Mouse (Mus musculus) embryonic facial prominence, embryonic 15.5 days (tissue): ENCODE measurements around the gene Tmsb10. TPM values are rescaled to one million over a fixed set of nuclear protein-coding genes. Genes with fewer than 3 reads are reported as not detected.

ENCODE experiments used
- ATAC-seq: fragments of 200-750 bp; cut with Nextera tagmentation; 2 replicates; pipeline ENCODE4 v1.8.0; 2017; ENCODE audit warnings: low read depth, moderate TSS enrichment; ENCODE audit not compliant: insufficient number of reproducible peaks, low FRiP score, low TSS enrichment
- H3K27ac ChIP-seq: fragments of 300-500 bp; sonication (generic); replicated peaks from 2 replicates; pipeline ENCODE4 v1.5.1; 2015; ENCODE audit warnings: mild to moderate bottlenecking, inconsistent platforms
- H3K27me3 ChIP-seq: fragments of 300-500 bp; sonication (generic); 2 replicates; pipeline ENCODE4 v1.6.1; 2015; ENCODE audit warnings: inconsistent platforms
- H3K36me3 ChIP-seq: fragments of 300-500 bp; sonication (generic); 2 replicates; pipeline ENCODE4 v1.6.1; 2015; ENCODE audit warnings: mild to moderate bottlenecking, inconsistent platforms
- H3K4me1 ChIP-seq: fragments of 300-500 bp; sonication (generic); 2 replicates; pipeline ENCODE4 v1.6.1; 2015; ENCODE audit warnings: inconsistent platforms
- H3K4me2 ChIP-seq: fragments of 300-500 bp; sonication (generic); replicated peaks from 2 replicates; pipeline ENCODE4 v1.6.1; 2015; ENCODE audit warnings: mild to moderate bottlenecking, inconsistent platforms
- H3K4me3 ChIP-seq: fragments of 300-500 bp; sonication (generic); replicated peaks from 2 replicates; pipeline ENCODE4 v1.5.1; 2015; ENCODE audit warnings: mild to moderate bottlenecking, inconsistent platforms
- H3K9ac ChIP-seq: fragments of 300-500 bp; sonication (generic); 2 replicates; pipeline ENCODE4 v1.6.1; 2015; ENCODE audit warnings: inconsistent platforms
- H3K9me3 ChIP-seq: fragments of 300-500 bp; sonication (generic); replicated peaks from 2 replicates; pipeline ENCODE4 v1.6.1; 2016; ENCODE audit warnings: inconsistent platforms
- WGBS: fragments of 180-500 bp; shearing (Covaris S2); methylation state at CpG from one replicate; pipeline ENCODE4 v1.1.7; 2015; 5-methylcytosine and 5-hydroxymethylcytosine counted together
- polyA plus RNA-seq: library from polyadenylated mRNA; unstranded; fragments of >200 nt; fragmentation: Nextera tagmentation; extraction: Ambion mirVana; gene quantifications from 2 replicates; pipeline ENCODE4 v1.2.1, GENCODE M21; 2015

The Tmsb10 gene
- polyA plus RNA-seq, 1 experiment from 2014 or later, result 1,735 TPM

DNA sequence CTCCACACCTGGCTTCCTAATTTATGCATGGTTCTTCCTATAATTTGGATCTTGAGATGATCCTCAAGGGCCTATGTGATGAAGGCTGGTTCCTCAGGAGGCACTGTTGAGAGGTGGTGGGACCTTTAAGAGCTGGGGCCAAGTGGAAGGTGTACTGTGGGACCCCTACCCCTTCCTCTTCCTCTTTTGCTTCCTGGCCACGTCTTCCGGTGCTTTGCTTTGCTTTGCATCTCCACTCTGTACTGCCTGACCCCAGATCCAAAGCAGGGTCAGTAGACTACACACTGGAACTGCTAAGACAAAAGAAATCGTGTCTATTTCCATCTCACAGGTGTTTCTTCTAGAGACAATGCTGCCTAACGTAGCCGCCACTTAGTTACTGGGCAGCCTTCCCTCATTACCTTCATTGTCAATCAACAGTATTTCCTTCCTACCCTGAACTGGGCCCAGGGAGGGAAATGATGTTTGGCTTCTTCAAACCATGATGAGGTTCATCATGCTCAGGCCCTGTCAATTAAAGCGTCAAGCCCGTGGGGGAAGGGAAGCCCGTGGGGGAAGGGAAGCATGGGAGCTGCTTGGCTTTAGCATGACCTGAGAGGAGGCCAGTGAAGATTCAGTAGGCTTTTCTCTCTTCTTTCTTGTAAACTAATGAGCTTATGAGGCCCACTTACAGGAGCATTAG is 2.9 kb downstream of the Tmsb10 start:
- ATAC-seq, result no peak
- peaks cover 30% of the 10 kb centered on the region for H3K4me1 ChIP-seq
- WGBS, result 46% methylated on average over 8 of the region's 8 CpGs
- H3K4me2 ChIP-seq, result peak overlapping the region; percentile 72
- no peaks in the 10 kb centered on the region for H3K36me3 ChIP-seq
- no peaks in the 10 kb centered on the region for H3K9me3 ChIP-seq
- peak overlapping the region; percentile 28; the same call in 1 of the 2 replicates for H3K27ac ChIP-seq
- H3K9ac ChIP-seq, result no peak overlapping the region
- 0 out of 2 replicates have a peak overlapping the region, but pooled peaks have one; percentile 93 for H3K4me3 ChIP-seq
- H3K27me3 ChIP-seq, result no peaks in the 10 kb centered on the region

DNA sequence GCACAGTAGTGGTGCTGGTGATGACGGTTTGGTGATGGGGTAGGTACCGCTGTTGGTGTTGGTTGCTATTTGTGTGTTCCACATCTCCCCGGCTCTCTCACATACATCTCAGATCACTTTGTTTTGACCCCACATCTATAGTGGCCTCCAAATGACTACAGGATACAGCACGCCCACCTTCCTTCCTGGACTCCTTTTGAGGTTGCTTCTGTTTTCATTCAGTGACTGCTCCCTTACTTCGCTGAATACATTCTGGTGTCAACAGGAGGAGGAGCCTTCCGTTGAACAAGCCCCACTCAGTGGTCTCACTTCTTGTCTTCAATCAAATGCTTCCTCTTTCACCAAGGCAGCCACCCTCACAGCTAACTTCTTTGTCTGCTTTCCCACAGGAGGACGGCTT is 3.8 kb downstream of the Tmsb10 start:
- Histone ChIP-seq H3K27me3 (no peaks in the 10 kb centered on the region), H3K4me2 (no peak overlapping the region), H3K9ac (no peak overlapping the region), H3K27ac (no peak overlapping the region), H3K4me3 (no peak overlapping the region), H3K4me1 (peaks cover 28% of the 10 kb centered on the region), H3K9me3 (no peaks in the 10 kb centered on the region), H3K36me3 (no peaks in the 10 kb centered on the region)
- no peak for ATAC-seq
- WGBS, result 67% methylated on average over 7 of the region's 7 CpGs

DNA sequence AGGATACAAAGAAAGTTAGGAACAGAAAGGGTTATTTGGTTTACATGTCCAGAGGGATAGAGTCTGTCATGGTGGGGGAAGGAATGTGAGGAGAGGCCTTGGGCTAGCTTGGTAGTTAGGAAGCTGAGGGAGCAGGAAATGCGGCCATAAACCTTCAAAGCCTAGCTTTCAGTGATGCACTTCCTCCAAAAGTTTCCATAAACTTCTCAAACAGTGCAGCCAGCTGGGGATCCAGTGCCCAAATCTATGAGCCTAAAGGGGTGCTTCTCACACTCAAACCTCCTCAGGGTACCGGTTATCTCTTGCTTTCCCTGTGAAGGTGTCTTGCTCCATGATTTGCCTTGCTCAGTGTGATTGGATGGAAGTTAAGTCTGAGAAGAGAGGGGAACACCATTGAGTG is 5.6 kb downstream of the Tmsb10 start:
- no peaks in the 10 kb centered on the region for H3K9me3 ChIP-seq
- no peak for ATAC-seq
- WGBS, result 67% methylated on average over 2 of the region's 2 CpGs
- no peak overlapping the region for H3K4me2 ChIP-seq
- H3K9ac ChIP-seq, result no peak overlapping the region
- no peaks in the 10 kb centered on the region for H3K27me3 ChIP-seq
- peaks cover 21% of the 10 kb centered on the region for H3K4me1 ChIP-seq
- H3K27ac ChIP-seq, result no peak overlapping the region
- H3K4me3 ChIP-seq, result no peak overlapping the region
- H3K36me3 ChIP-seq, result no peaks in the 10 kb centered on the region

DNA sequence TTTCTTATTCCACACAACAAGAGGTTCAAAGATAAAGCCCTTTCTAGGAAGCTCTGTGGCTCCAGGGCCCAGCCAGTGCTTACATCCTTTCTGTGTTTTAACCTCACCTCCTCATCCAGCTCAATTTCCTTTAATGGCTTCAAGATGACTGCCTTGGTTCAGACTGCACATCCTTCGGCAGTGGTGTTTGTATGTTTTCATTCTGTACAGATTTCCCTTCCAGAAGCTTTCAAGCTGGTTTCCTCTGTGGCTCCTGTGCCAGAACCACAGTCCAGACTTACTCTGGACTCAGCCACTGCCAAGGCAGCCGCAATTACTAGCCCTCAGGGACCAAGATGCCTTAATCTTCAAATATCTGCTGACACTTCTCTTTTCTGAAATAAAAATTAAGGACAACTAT is 6.3 kb downstream of the Tmsb10 start:
- Histone ChIP-seq H3K27ac (peak overlapping the region; percentile 36), H3K36me3 (no peaks in the 10 kb centered on the region), H3K27me3 (no peaks in the 10 kb centered on the region), H3K4me1 (peaks cover 21% of the 10 kb centered on the region), H3K4me3 (no peak overlapping the region), H3K4me2 (no peak overlapping the region), H3K9me3 (no peaks in the 10 kb centered on the region), H3K9ac (no peak overlapping the region)
- WGBS, result 27% methylated on average over 2 of the region's 2 CpGs
- ATAC-seq, result no peak

DNA sequence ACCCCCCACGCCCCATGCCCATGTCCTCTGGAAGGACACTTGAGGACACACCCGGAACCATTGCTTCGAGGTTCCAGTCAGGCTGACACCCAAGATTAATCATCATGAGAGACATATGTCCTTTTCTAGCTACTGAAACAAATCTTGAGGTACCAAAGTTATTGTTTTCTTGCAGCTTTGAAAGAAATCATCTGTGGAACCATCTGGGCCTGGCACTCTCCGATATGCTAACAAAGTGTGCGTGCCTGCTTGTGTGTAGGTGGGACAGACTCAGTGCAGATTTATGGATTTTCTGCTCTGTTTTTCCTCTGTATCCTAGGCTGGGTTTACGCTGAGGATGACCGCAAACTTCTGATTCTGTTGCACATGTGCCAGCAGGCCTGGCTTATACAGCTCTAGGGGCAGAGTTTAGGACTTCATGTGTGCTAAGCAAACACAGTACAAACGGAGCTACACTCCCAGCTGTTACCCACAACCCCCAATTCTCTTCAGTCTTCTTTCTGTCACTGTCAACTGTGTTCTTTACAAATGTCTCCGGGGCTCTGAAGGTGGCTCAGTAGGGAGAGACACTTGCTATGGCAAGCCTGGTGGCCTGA is 9.3 kb downstream of the Tmsb10 start:
- Histone ChIP-seq H3K36me3 (no peaks in the 10 kb centered on the region), H3K9ac (no peak overlapping the region), H3K27me3 (no peaks in the 10 kb centered on the region), H3K27ac (no peak overlapping the region), H3K4me2 (no peak overlapping the region), H3K4me3 (no peak overlapping the region), H3K4me1 (0 out of 2 replicates have a peak, but pooled peaks cover 6% of the 10 kb centered on the region), H3K9me3 (0 out of 2 replicates have a peak, but pooled peaks cover 7% of the 10 kb centered on the region)
- no peak for ATAC-seq
- WGBS, result 69% methylated on average over 9 of the region's 9 CpGs

DNA sequence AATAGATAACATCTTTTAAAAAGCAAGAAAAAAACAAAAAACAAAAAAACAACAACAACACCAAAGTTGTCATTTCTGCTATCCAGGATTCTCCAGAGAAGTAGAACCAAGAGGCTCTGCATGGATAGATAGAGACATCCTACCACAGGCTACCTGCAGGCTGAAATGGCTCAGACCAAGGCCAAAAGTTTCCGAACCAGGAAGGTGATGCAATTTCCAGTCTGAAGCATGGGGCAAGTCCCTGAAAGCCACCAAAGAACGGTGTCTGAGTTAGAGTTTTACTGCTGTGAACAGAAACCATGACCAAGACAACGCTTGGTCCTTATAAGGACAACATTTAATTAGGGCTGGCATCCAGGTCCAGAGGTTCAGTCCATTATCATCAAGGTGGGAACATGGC is 10.2 kb downstream of the Tmsb10 start:
- 94% methylated on average over 3 of the region's 3 CpGs for WGBS
- Histone ChIP-seq H3K4me1 (0 out of 2 replicates have a peak, but pooled peaks cover 6% of the 10 kb centered on the region), H3K4me3 (no peak overlapping the region), H3K9me3 (0 out of 2 replicates have a peak, but pooled peaks cover 7% of the 10 kb centered on the region), H3K4me2 (no peak overlapping the region), H3K9ac (no peak overlapping the region), H3K36me3 (no peaks in the 10 kb centered on the region), H3K27ac (no peak overlapping the region), H3K27me3 (no peaks in the 10 kb centered on the region)
- ATAC-seq, result no peak

DNA sequence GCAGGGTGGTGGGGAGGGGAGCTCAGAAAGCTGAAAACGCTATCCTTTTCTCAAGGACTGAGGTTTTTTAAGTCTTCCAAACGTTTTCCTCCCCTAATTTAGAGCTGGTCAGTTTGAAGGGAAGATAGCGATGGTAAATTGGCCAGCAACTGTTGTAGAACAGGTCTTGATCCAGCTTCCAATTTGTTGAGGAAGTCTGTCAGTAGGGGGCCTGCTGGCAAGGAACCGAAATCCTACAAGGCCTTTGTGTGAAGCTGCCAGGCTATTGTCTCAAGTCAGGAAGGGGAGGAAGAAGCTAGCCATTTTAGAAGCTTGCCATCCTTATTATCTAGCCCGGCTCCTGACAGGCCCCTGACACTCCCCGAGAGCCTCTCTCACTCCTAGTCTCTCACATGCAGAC is 10.6 kb downstream of the Tmsb10 start:
- Histone ChIP-seq H3K4me1 (0 out of 2 replicates have a peak, but pooled peaks cover 6% of the 10 kb centered on the region), H3K36me3 (no peaks in the 10 kb centered on the region), H3K9me3 (0 out of 2 replicates have a peak, but pooled peaks cover 7% of the 10 kb centered on the region), H3K9ac (no peak overlapping the region), H3K27me3 (no peaks in the 10 kb centered on the region), H3K4me3 (no peak overlapping the region), H3K27ac (no peak overlapping the region), H3K4me2 (no peak overlapping the region)
- ATAC-seq, result no peak
- WGBS, result 52% methylated on average over 6 of the region's 6 CpGs

DNA sequence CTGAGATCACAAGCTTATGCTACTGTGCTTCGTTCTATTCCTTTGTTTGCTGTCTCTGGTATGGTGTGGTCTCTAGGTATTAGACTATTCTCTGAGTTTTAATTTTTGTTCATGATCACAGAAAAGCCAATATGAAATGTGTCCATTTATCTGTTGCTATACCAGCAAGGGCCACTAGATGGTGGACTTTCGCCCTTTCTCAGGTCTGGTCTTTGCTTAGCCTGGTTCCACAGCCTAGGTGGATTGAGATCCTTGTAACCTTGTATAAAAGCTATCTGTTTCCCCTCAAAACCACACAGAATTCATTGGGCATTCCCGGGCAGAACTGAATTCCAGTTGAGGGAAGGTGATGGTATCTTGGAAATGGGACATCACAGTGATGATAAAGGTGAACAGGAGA is 18.1 kb downstream of the Tmsb10 start:
- Histone ChIP-seq H3K4me1 (no peaks in the 10 kb centered on the region), H3K9ac (no peak overlapping the region), H3K27ac (no peak overlapping the region), H3K36me3 (no peaks in the 10 kb centered on the region), H3K4me3 (no peak overlapping the region), H3K27me3 (no peaks in the 10 kb centered on the region), H3K4me2 (no peak overlapping the region), H3K9me3 (no peaks in the 10 kb centered on the region)
- 5% methylated on average over 3 of the region's 3 CpGs for WGBS
- no peak for ATAC-seq

DNA sequence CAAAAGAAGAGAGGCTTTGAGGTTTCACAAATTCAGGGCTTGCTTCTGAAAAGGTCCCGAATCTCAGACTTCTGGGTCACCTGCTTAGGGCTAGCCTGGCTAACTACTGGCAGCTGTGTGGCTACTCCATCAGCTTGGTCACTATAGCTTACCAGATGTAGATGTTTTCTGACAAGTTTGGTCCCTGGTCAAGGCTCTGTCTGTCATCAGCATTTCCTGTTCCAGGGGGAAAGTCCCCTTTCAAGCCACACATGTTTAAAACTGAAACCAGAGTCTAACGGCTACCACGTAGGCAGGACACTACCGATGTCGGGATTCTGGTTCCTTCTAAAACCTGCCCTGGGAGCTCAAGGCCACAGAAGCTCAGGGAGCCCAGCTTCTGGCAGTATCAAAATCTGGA is 20.7 kb downstream of the Tmsb10 start:
- ATAC-seq, result no peak
- H3K27me3 ChIP-seq, result no peaks in the 10 kb centered on the region
- H3K4me2 ChIP-seq, result no peak overlapping the region
- H3K36me3 ChIP-seq, result no peaks in the 10 kb centered on the region
- no peak overlapping the region for H3K27ac ChIP-seq
- H3K9ac ChIP-seq, result no peak overlapping the region
- WGBS, result 28% methylated on average over 5 of the region's 5 CpGs
- no peak overlapping the region for H3K4me3 ChIP-seq
- no peaks in the 10 kb centered on the region for H3K4me1 ChIP-seq
- no peaks in the 10 kb centered on the region for H3K9me3 ChIP-seq

DNA sequence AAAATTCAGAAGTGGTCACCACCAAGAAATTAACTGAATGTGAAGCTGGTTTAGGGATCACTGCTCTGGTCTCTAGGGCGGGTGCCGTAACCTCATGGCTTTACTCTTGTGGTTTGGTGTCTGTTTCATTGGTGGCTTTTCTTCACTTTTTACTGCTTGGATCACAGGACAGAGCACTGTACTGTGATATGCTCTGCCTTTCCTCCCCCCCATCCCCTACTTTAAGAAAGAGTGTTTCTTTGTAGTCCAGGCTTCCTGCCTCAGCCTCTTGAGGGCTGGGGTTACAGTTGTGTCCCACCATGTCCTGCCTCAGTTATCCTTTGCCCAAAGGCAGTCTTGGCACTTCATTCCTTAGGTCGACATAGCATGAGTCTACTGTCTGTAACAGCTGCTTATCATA is 21.1 kb downstream of the Tmsb10 start:
- H3K4me2 ChIP-seq, result no peak overlapping the region
- WGBS, result 58% methylated on average over 3 of the region's 3 CpGs

DNA sequence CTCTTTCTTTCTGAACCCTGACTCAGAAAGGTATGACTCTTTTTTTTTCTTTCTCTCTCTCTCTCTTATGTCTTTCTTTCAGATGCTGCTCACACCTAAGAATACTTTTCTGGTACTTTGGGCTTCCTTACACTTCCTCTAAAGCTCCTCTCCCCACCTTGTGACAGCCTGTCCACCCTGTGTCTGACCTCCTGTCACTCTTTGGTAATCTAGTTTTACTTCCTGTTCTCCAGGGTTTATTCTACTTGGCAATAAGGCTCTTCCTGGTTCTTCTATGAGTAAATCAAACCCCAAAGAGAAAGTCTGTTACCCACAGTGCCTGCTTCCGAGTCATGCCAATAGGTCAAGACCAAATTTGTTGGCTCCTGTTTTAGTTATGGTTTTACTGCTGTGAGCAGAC is 25.6 kb downstream of the Tmsb10 start:
- Histone ChIP-seq H3K36me3 (no peaks in the 10 kb centered on the region), H3K4me2 (no peak overlapping the region), H3K4me1 (no peaks in the 10 kb centered on the region), H3K9ac (no peak overlapping the region), H3K4me3 (no peak overlapping the region), H3K9me3 (no peaks in the 10 kb centered on the region), H3K27ac (no peak overlapping the region), H3K27me3 (no peaks in the 10 kb centered on the region)
- no peak for ATAC-seq
- 89% methylated on average over 1 of the region's 1 CpGs for WGBS

More for the DNA sequence above, 21.1 kb downstream of the Tmsb10 start:
- Histone ChIP-seq H3K36me3 (no peaks in the 10 kb centered on the region), H3K4me3 (no peak overlapping the region), H3K9me3 (no peaks in the 10 kb centered on the region), H3K4me1 (no peaks in the 10 kb centered on the region), H3K9ac (no peak overlapping the region), H3K27me3 (no peaks in the 10 kb centered on the region), H3K27ac (no peak overlapping the region)
- ATAC-seq, result no peak; the same call in 1 of the 2 replicates

DNA sequence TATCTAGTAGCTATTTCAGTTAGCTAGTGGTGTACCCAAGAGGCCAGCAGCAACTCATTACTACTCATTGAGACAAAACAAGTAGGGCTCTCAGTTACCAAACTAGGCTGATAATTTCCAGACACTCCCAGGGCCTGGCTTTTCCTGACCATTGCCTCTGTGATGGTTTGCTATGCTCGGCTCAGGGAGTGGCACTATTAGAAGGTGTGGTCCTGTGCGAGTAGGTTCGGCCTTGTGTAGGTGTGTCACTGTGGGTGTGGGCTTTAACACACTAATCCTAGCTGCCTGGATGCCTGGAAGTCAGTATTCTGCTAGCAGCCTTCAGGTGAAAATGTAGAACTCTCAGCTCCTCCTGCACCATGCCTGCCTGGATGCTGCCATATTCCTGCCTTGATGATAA is 27.0 kb downstream of the Tmsb10 start:
- no peaks in the 10 kb centered on the region for H3K36me3 ChIP-seq
- no peak overlapping the region for H3K4me3 ChIP-seq
- no peak for ATAC-seq
- H3K9ac ChIP-seq, result no peak overlapping the region
- 63% methylated on average over 3 of the region's 3 CpGs for WGBS
- no peaks in the 10 kb centered on the region for H3K9me3 ChIP-seq
- H3K27ac ChIP-seq, result no peak overlapping the region
- peaks cover 7% of the 10 kb centered on the region for H3K4me1 ChIP-seq
- H3K27me3 ChIP-seq, result no peaks in the 10 kb centered on the region
- H3K4me2 ChIP-seq, result no peak overlapping the region
